Mouse (Mus musculus): ENCODE measurements at regions not wholly inside any gene's neighbourhood (a gene's known extent, or its start where the extent isn't known, plus 50 kb on each side); places are given as distances from the start of the nearest gene placed in this dataset.

- no peaks in the 10 kb centered on the region for H3K36me3 ChIP-seq (ENCODE audit: control insufficient read depth, insufficient read depth, low read length, poor library complexity, severe bottlenecking)
- no peak overlapping the region for H3K27ac ChIP-seq (ENCODE audit: insufficient read depth, low read length)
- no peaks in the 10 kb centered on the region for H3K9me3 ChIP-seq (replicated peaks; ENCODE audit: control insufficient read depth, insufficient read depth, low read length, poor library complexity, severe bottlenecking)
- no peaks in the 10 kb centered on the region for H3K4me1 ChIP-seq (ENCODE audit: control insufficient read depth, insufficient read depth, low read length)
- no peak for TF ChIP-seq EP300 (IDR thresholded peaks at IDR 0.05; ENCODE audit: insufficient read depth, low read depth, low read length)
- TF ChIP-seq CTCF (IDR thresholded peaks at IDR 0.05; ENCODE audit: low read depth, low read length), result no peak
- no peak for TF ChIP-seq POLR2A (IDR thresholded peaks at IDR 0.05; ENCODE audit: insufficient read depth, low read length)
- H3K4me3 ChIP-seq (ENCODE audit: low read depth, low read length), result no peak overlapping the region
- H3K27me3 ChIP-seq (ENCODE audit: control insufficient read depth, insufficient read depth, low read length, poor library complexity, severe bottlenecking), result no peaks in the 10 kb centered on the region
- no peak overlapping the region for H3K9ac ChIP-seq (ENCODE audit: low read depth, poor library complexity, severe bottlenecking)
Observed at GRCm38 (mm10) chr8:103230741-103231475, 445.5 kb upstream of the Cdh11 start.

GRCm38 (mm10) chr8:103234374-103234773 is 448.9 kb upstream of the Cdh11 start:
- no peaks in the 10 kb centered on the region for H3K4me1 ChIP-seq (ENCODE audit: control insufficient read depth, insufficient read depth, low read length)
- no peak overlapping the region for H3K9ac ChIP-seq (ENCODE audit: low read depth, poor library complexity, severe bottlenecking)
- no peaks in the 10 kb centered on the region for H3K9me3 ChIP-seq (replicated peaks; ENCODE audit: control insufficient read depth, insufficient read depth, low read length, poor library complexity, severe bottlenecking)
- H3K27me3 ChIP-seq (ENCODE audit: control insufficient read depth, insufficient read depth, low read length, poor library complexity, severe bottlenecking), result no peaks in the 10 kb centered on the region
- no peak overlapping the region for H3K27ac ChIP-seq (ENCODE audit: insufficient read depth, low read length)
- H3K4me3 ChIP-seq (ENCODE audit: low read depth, low read length), result no peak overlapping the region
- no peaks in the 10 kb centered on the region for H3K36me3 ChIP-seq (ENCODE audit: control insufficient read depth, insufficient read depth, low read length, poor library complexity, severe bottlenecking)
- no peak for TF ChIP-seq CTCF (IDR thresholded peaks at IDR 0.05; ENCODE audit: low read depth, low read length)
- no peak for TF ChIP-seq POLR2A (IDR thresholded peaks at IDR 0.05; ENCODE audit: insufficient read depth, low read length)
- no peak for TF ChIP-seq EP300 (IDR thresholded peaks at IDR 0.05; ENCODE audit: insufficient read depth, low read depth, low read length)

GRCm38 (mm10) chr8:103235614-103236013 is 450.2 kb upstream of the Cdh11 start:
- Histone ChIP-seq H3K36me3 (ENCODE audit: control insufficient read depth, insufficient read depth, low read length, poor library complexity, severe bottlenecking) (no peaks in the 10 kb centered on the region), H3K4me1 (ENCODE audit: control insufficient read depth, insufficient read depth, low read length) (no peaks in the 10 kb centered on the region), H3K4me3 (ENCODE audit: low read depth, low read length) (no peak overlapping the region), H3K27ac (ENCODE audit: insufficient read depth, low read length) (no peak overlapping the region), H3K9me3 (replicated peaks; ENCODE audit: control insufficient read depth, insufficient read depth, low read length, poor library complexity, severe bottlenecking) (no peaks in the 10 kb centered on the region), H3K27me3 (ENCODE audit: control insufficient read depth, insufficient read depth, low read length, poor library complexity, severe bottlenecking) (no peaks in the 10 kb centered on the region), H3K9ac (ENCODE audit: low read depth, poor library complexity, severe bottlenecking) (no peak overlapping the region)
- TF ChIP-seq EP300 (IDR thresholded peaks at IDR 0.05; ENCODE audit: insufficient read depth, low read depth, low read length) (no peak), CTCF (IDR thresholded peaks at IDR 0.05; ENCODE audit: low read depth, low read length) (no peak), POLR2A (IDR thresholded peaks at IDR 0.05; ENCODE audit: insufficient read depth, low read length) (no peak)

- H3K4me1 ChIP-seq (ENCODE audit: control insufficient read depth, insufficient read depth, low read length), result no peaks in the 10 kb centered on the region
- TF ChIP-seq EP300 (IDR thresholded peaks at IDR 0.05; ENCODE audit: insufficient read depth, low read depth, low read length), result no peak
- no peak for TF ChIP-seq CTCF (IDR thresholded peaks at IDR 0.05; ENCODE audit: low read depth, low read length)
- no peak for TF ChIP-seq POLR2A (IDR thresholded peaks at IDR 0.05; ENCODE audit: insufficient read depth, low read length)
- H3K9ac ChIP-seq (ENCODE audit: low read depth, poor library complexity, severe bottlenecking), result no peak overlapping the region
- no peaks in the 10 kb centered on the region; the same call in 1 of the 2 replicates for H3K27me3 ChIP-seq (ENCODE audit: control insufficient read depth, insufficient read depth, low read length, poor library complexity, severe bottlenecking)
- no peak overlapping the region for H3K27ac ChIP-seq (ENCODE audit: insufficient read depth, low read length)
- no peak overlapping the region for H3K4me3 ChIP-seq (ENCODE audit: low read depth, low read length)
- H3K9me3 ChIP-seq (replicated peaks; ENCODE audit: control insufficient read depth, insufficient read depth, low read length, poor library complexity, severe bottlenecking), result no peaks in the 10 kb centered on the region
- no peaks in the 10 kb centered on the region for H3K36me3 ChIP-seq (ENCODE audit: control insufficient read depth, insufficient read depth, low read length, poor library complexity, severe bottlenecking)
Observed at GRCm38 (mm10) chr8:103238456-103238970, 453.1 kb upstream of the Cdh11 start.

GRCm38 (mm10) chr8:103244169-103244568 is 458.7 kb upstream of the Cdh11 start:
- Histone ChIP-seq H3K4me3 (ENCODE audit: low read depth, low read length) (no peak overlapping the region), H3K27me3 (ENCODE audit: control insufficient read depth, insufficient read depth, low read length, poor library complexity, severe bottlenecking) (no peaks in the 10 kb centered on the region; the same call in 1 of the 2 replicates), H3K27ac (ENCODE audit: insufficient read depth, low read length) (no peak overlapping the region), H3K4me1 (ENCODE audit: control insufficient read depth, insufficient read depth, low read length) (no peaks in the 10 kb centered on the region), H3K9me3 (replicated peaks; ENCODE audit: control insufficient read depth, insufficient read depth, low read length, poor library complexity, severe bottlenecking) (no peaks in the 10 kb centered on the region), H3K36me3 (ENCODE audit: control insufficient read depth, insufficient read depth, low read length, poor library complexity, severe bottlenecking) (no peaks in the 10 kb centered on the region), H3K9ac (ENCODE audit: low read depth, poor library complexity, severe bottlenecking) (no peak overlapping the region)
- TF ChIP-seq EP300 (IDR thresholded peaks at IDR 0.05; ENCODE audit: insufficient read depth, low read depth, low read length), result no peak
- no peak for TF ChIP-seq CTCF (IDR thresholded peaks at IDR 0.05; ENCODE audit: low read depth, low read length)
- no peak for TF ChIP-seq POLR2A (IDR thresholded peaks at IDR 0.05; ENCODE audit: insufficient read depth, low read length)

- Histone ChIP-seq H3K9me3 (replicated peaks; ENCODE audit: control insufficient read depth, insufficient read depth, low read length, poor library complexity, severe bottlenecking) (no peaks in the 10 kb centered on the region), H3K27ac (ENCODE audit: insufficient read depth, low read length) (no peak overlapping the region), H3K27me3 (ENCODE audit: control insufficient read depth, insufficient read depth, low read length, poor library complexity, severe bottlenecking) (no peaks in the 10 kb centered on the region; the same call in 1 of the 2 replicates), H3K36me3 (ENCODE audit: control insufficient read depth, insufficient read depth, low read length, poor library complexity, severe bottlenecking) (no peaks in the 10 kb centered on the region), H3K9ac (ENCODE audit: low read depth, poor library complexity, severe bottlenecking) (no peak overlapping the region), H3K4me1 (ENCODE audit: control insufficient read depth, insufficient read depth, low read length) (no peaks in the 10 kb centered on the region), H3K4me3 (ENCODE audit: low read depth, low read length) (no peak overlapping the region)
- no peak for TF ChIP-seq POLR2A (IDR thresholded peaks at IDR 0.05; ENCODE audit: insufficient read depth, low read length)
- no peak for TF ChIP-seq EP300 (IDR thresholded peaks at IDR 0.05; ENCODE audit: insufficient read depth, low read depth, low read length)
- no peak for TF ChIP-seq CTCF (IDR thresholded peaks at IDR 0.05; ENCODE audit: low read depth, low read length)
Observed at GRCm38 (mm10) chr8:103244658-103245057, 459.2 kb upstream of the Cdh11 start.
